Mouse (Mus musculus) neural tube, embryonic 15.5 days (tissue): ENCODE results near the gene Pfn1. TPM values are rescaled to one million over a fixed set of nuclear protein-coding genes. Genes with fewer than 3 reads are reported as not detected.

Experiments used
- ATAC-seq: fragments of 200-750 bp; cut with Nextera tagmentation; 2 replicates; pipeline ENCODE4 v1.8.0; 2017; ENCODE audit warnings: mild to moderate bottlenecking, moderate TSS enrichment, moderate library complexity; ENCODE audit not compliant: low FRiP score
- H3K27ac ChIP-seq: fragments of 300-500 bp; sonication (generic); replicated peaks from 2 replicates; pipeline ENCODE4 v1.5.1; 2015; ENCODE audit warnings: mild to moderate bottlenecking, inconsistent platforms
- H3K27me3 ChIP-seq: fragments of 300-500 bp; sonication (generic); replicated peaks from 2 replicates; pipeline ENCODE4 v1.6.1; 2015; ENCODE audit warnings: inconsistent platforms
- H3K36me3 ChIP-seq: fragments of 300-500 bp; sonication (generic); 2 replicates; pipeline ENCODE4 v1.6.1; 2015; ENCODE audit warnings: inconsistent platforms
- H3K4me1 ChIP-seq: fragments of 300-500 bp; sonication (generic); 2 replicates; pipeline ENCODE4 v1.6.1; 2015; ENCODE audit warnings: inconsistent platforms
- H3K4me2 ChIP-seq: fragments of 300-500 bp; sonication (generic); 2 replicates; pipeline ENCODE4 v1.6.1; 2015; ENCODE audit warnings: inconsistent platforms, mild to moderate bottlenecking, moderate library complexity
- H3K4me3 ChIP-seq: fragments of 300-500 bp; sonication (generic); replicated peaks from 2 replicates; pipeline ENCODE4 v1.5.1; 2015; ENCODE audit warnings: mild to moderate bottlenecking, inconsistent platforms
- H3K9ac ChIP-seq: fragments of 300-500 bp; sonication (generic); replicated peaks from 2 replicates; pipeline ENCODE4 v1.6.1; 2015; ENCODE audit warnings: mild to moderate bottlenecking, inconsistent platforms
- H3K9me3 ChIP-seq: fragments of 300-500 bp; sonication (generic); replicated peaks from 2 replicates; pipeline ENCODE4 v1.6.1; 2016; ENCODE audit warnings: inconsistent platforms
- WGBS: fragments of 180-500 bp; shearing (Covaris S2); methylation state at CpG from one replicate; pipeline ENCODE4 v1.1.7; 2015; ENCODE audit warnings: mixed read lengths; 5-methylcytosine and 5-hydroxymethylcytosine counted together
- polyA plus RNA-seq: library from polyadenylated mRNA; unstranded; fragments of >200 nt; fragmentation: Nextera tagmentation; extraction: Ambion mirVana; gene quantifications from 2 replicates; pipeline ENCODE4 v1.2.1, GENCODE M21; 2015

Gene Pfn1
- polyA plus RNA-seq, result 679 and 994 TPM in 2 replicates

- peak within 1 kb of the TSS; percentile 69 for H3K4me3 ChIP-seq
- peak within 1 kb of the TSS; percentile 86 for H3K9ac ChIP-seq
- H3K4me2 ChIP-seq, result peak within 1 kb of the TSS; percentile 91
- peak within 1 kb of the TSS; percentile 95 for H3K27ac ChIP-seq
- H3K36me3 ChIP-seq, result peaks cover 27% of the 10 kb centered on the region
- ATAC-seq, result peak; percentile 76
- H3K4me1 ChIP-seq, result peaks cover 60% of the 10 kb centered on the region
- no peaks in the 10 kb centered on the region for H3K9me3 ChIP-seq
- no peaks in the 10 kb centered on the region for H3K27me3 ChIP-seq
- WGBS, result under 1% methylated on average over 48 of the region's 61 CpGs
Observed at GRCm38 (mm10) chr11:70654198-70654922, at the start of gene Pfn1. Gene Pfn1, minus strand, starts transcription at chr11:70654644.

- Histone ChIP-seq H3K9ac (peak overlapping the region; percentile 10; the same call in 1 of the 2 replicates), H3K9me3 (no peaks in the 10 kb centered on the region), H3K27ac (no peak overlapping the region), H3K27me3 (no peaks in the 10 kb centered on the region), H3K4me3 (no peak overlapping the region), H3K36me3 (peaks cover 45% of the 10 kb centered on the region), H3K4me1 (peaks cover 32% of the 10 kb centered on the region), H3K4me2 (peak overlapping the region; percentile 89)
- no peak for ATAC-seq
- 79% methylated on average over 6 of the region's 6 CpGs for WGBS
Observed at GRCm38 (mm10) chr11:70702781-70703180, 48.3 kb upstream of the Pfn1 start.

GRCm38 (mm10) chr11:70701984-70702733 lies 47.7 kb upstream of the Pfn1 start:
- 89% methylated on average over 6 of the region's 6 CpGs for WGBS
- Histone ChIP-seq H3K4me3 (peak overlapping the region; percentile 93), H3K36me3 (peaks cover 39% of the 10 kb centered on the region), H3K9ac (peak overlapping the region; percentile 94; the same call in 1 of the 2 replicates), H3K4me2 (peak overlapping the region; percentile 89), H3K27me3 (no peaks in the 10 kb centered on the region), H3K4me1 (peaks cover 32% of the 10 kb centered on the region), H3K27ac (no peak overlapping the region), H3K9me3 (no peaks in the 10 kb centered on the region)
- ATAC-seq, result no peak

- Histone ChIP-seq H3K9ac (peak overlapping the region; percentile 94), H3K36me3 (peaks cover 31% of the 10 kb centered on the region), H3K4me1 (peaks cover 32% of the 10 kb centered on the region), H3K27ac (peak overlapping the region; percentile 96), H3K4me2 (peak overlapping the region; percentile 89), H3K4me3 (peak overlapping the region; percentile 93), H3K27me3 (no peaks in the 10 kb centered on the region), H3K9me3 (no peaks in the 10 kb centered on the region)
- ATAC-seq, result 0 out of 2 replicates have a peak, but pooled peaks have one; percentile 2
- WGBS, result 8% methylated on average over 10 of the region's 10 CpGs
Observed at GRCm38 (mm10) chr11:70701221-70701955, 46.9 kb upstream of the Pfn1 start.

GRCm38 (mm10) chr11:70700613-70701012 lies 46.2 kb upstream of the Pfn1 start:
- under 1% methylated on average over 34 of the region's 34 CpGs for WGBS
- ATAC-seq, result peak; percentile 16
- Histone ChIP-seq H3K27me3 (no peaks in the 10 kb centered on the region), H3K27ac (peak overlapping the region; percentile 96), H3K4me2 (peak overlapping the region; percentile 89), H3K4me1 (peaks cover 32% of the 10 kb centered on the region), H3K9ac (peak overlapping the region; percentile 94), H3K9me3 (no peaks in the 10 kb centered on the region), H3K4me3 (peak overlapping the region; percentile 93), H3K36me3 (peaks cover 23% of the 10 kb centered on the region)

- 1% methylated on average over 67 of the region's 69 CpGs for WGBS
- peaks cover 17% of the 10 kb centered on the region for H3K36me3 ChIP-seq
- no peaks in the 10 kb centered on the region for H3K27me3 ChIP-seq
- peak within 1 kb of the TSS; percentile 94 for H3K9ac ChIP-seq
- peak within 1 kb of the TSS; percentile 96 for H3K27ac ChIP-seq
- H3K4me2 ChIP-seq, result peak within 1 kb of the TSS; percentile 89
- ATAC-seq, result peak; percentile 96
- no peaks in the 10 kb centered on the region for H3K9me3 ChIP-seq
- peaks cover 32% of the 10 kb centered on the region for H3K4me1 ChIP-seq
- peak within 1 kb of the TSS; percentile 93 for H3K4me3 ChIP-seq
Observed at GRCm38 (mm10) chr11:70699722-70700556, 45.5 kb upstream of the Pfn1 start, which contains the start of the genes Inca1 and Kif1c. Gene Inca1, minus strand, starts transcription at chr11:70700155. Gene Kif1c, plus strand, starts transcription at chr11:70700548.

GRCm38 (mm10) chr11:70699051-70699450 lies 44.6 kb upstream of the Pfn1 start:
- Histone ChIP-seq H3K4me2 (no peak overlapping the region), H3K27me3 (no peaks in the 10 kb centered on the region), H3K27ac (no peak overlapping the region), H3K4me3 (peak overlapping the region; percentile 93; the same call in 1 of the 2 replicates), H3K36me3 (peaks cover 8% of the 10 kb centered on the region), H3K4me1 (peaks cover 32% of the 10 kb centered on the region), H3K9ac (no peak overlapping the region), H3K9me3 (no peaks in the 10 kb centered on the region)
- ATAC-seq, result no peak
- WGBS, result 79% methylated on average over 2 of the region's 2 CpGs

GRCm38 (mm10) chr11:70697376-70697775 lies 42.9 kb upstream of the Pfn1 start:
- Histone ChIP-seq H3K4me2 (no peak overlapping the region), H3K27me3 (no peaks in the 10 kb centered on the region), H3K4me1 (peaks cover 23% of the 10 kb centered on the region), H3K9me3 (no peaks in the 10 kb centered on the region), H3K4me3 (no peak overlapping the region), H3K9ac (no peak overlapping the region), H3K36me3 (no peaks in the 10 kb centered on the region), H3K27ac (no peak overlapping the region)
- no peak for ATAC-seq
- WGBS, result 74% methylated on average over 3 of the region's 3 CpGs

GRCm38 (mm10) chr11:70693504-70693903 lies 39.1 kb upstream of the Pfn1 start:
- peaks cover 9% of the 10 kb centered on the region for H3K4me1 ChIP-seq
- H3K9ac ChIP-seq, result no peak overlapping the region
- no peak overlapping the region for H3K4me2 ChIP-seq
- H3K9me3 ChIP-seq, result no peaks in the 10 kb centered on the region
- ATAC-seq, result no peak
- 67% methylated on average over 3 of the region's 3 CpGs for WGBS
- no peaks in the 10 kb centered on the region for H3K27me3 ChIP-seq
- H3K27ac ChIP-seq, result no peak overlapping the region
- H3K4me3 ChIP-seq, result no peak overlapping the region
- no peaks in the 10 kb centered on the region for H3K36me3 ChIP-seq

GRCm38 (mm10) chr11:70689578-70689977 lies 35.1 kb upstream of the Pfn1 start:
- no peak for ATAC-seq
- no peaks in the 10 kb centered on the region for H3K27me3 ChIP-seq
- no peaks in the 10 kb centered on the region for H3K9me3 ChIP-seq
- no peak overlapping the region for H3K4me3 ChIP-seq
- H3K36me3 ChIP-seq, result peaks cover 11% of the 10 kb centered on the region
- no peak overlapping the region for H3K4me2 ChIP-seq
- 57% methylated on average over 4 of the region's 4 CpGs for WGBS
- H3K4me1 ChIP-seq, result peaks cover 29% of the 10 kb centered on the region
- H3K27ac ChIP-seq, result no peak overlapping the region
- no peak overlapping the region for H3K9ac ChIP-seq
